Mouse (Mus musculus) bone marrow, adult 2 months (tissue): Measurements from ENCODE around the gene Hoxc11. TPM values are rescaled to one million over a fixed set of nuclear protein-coding genes. Genes with fewer than 3 reads are reported as not detected.

Experiments
- H3K27ac ChIP-seq: fragments of 200-500 bp; 2 replicates; pipeline ENCODE4 v1.5.1; 2012; ENCODE audit warnings: low read depth, mild to moderate bottlenecking, control low read depth, inconsistent platforms, low read length; ENCODE audit not compliant: control insufficient read depth, poor library complexity, insufficient read depth
- H3K4me1 ChIP-seq: fragments of 200-500 bp; 2 replicates; pipeline ENCODE4 v1.6.1; 2011; ENCODE audit warnings: low read length; ENCODE audit not compliant: control insufficient read depth, insufficient read depth
- H3K4me3 ChIP-seq: fragments of 200-500 bp; replicated peaks from 2 replicates; pipeline ENCODE3; 2011; ENCODE audit warnings: mild to moderate bottlenecking, low read depth, low read length, control low read depth; ENCODE audit not compliant: control insufficient read depth
- CTCF ChIP-seq: fragments of 200-500 bp; IDR thresholded peaks from 2 replicates; pipeline ENCODE4 v1.5.1; 2011; ENCODE audit warnings: low read length, control low read depth; ENCODE audit not compliant: control insufficient read depth, insufficient read depth
- POLR2A ChIP-seq: fragments of 200-500 bp; IDR thresholded peaks from 2 replicates; pipeline ENCODE4 v1.6.1; 2011; ENCODE audit warnings: low read depth, mild to moderate bottlenecking, control low read depth, low read length, borderline replicate concordance; ENCODE audit not compliant: control insufficient read depth
- WGBS: fragments of 180-500 bp; shearing (Covaris S2); methylation state at CpG from one replicate; pipeline ENCODE4 v1.1.7; 2018; 5-methylcytosine and 5-hydroxymethylcytosine counted together
- polyA plus RNA-seq: library from polyadenylated mRNA; stranded (reverse); fragments of >200 nt; gene quantifications from 2 replicates; pipeline ENCODE4 v1.2.4, GENCODE M21; 2011; ENCODE audit warnings: low replicate concordance; ENCODE audit not compliant: missing spikeins, insufficient read depth, insufficient read length

The Hoxc11 gene
- polyA plus RNA-seq, 1 experiment, result not detected

DNA sequence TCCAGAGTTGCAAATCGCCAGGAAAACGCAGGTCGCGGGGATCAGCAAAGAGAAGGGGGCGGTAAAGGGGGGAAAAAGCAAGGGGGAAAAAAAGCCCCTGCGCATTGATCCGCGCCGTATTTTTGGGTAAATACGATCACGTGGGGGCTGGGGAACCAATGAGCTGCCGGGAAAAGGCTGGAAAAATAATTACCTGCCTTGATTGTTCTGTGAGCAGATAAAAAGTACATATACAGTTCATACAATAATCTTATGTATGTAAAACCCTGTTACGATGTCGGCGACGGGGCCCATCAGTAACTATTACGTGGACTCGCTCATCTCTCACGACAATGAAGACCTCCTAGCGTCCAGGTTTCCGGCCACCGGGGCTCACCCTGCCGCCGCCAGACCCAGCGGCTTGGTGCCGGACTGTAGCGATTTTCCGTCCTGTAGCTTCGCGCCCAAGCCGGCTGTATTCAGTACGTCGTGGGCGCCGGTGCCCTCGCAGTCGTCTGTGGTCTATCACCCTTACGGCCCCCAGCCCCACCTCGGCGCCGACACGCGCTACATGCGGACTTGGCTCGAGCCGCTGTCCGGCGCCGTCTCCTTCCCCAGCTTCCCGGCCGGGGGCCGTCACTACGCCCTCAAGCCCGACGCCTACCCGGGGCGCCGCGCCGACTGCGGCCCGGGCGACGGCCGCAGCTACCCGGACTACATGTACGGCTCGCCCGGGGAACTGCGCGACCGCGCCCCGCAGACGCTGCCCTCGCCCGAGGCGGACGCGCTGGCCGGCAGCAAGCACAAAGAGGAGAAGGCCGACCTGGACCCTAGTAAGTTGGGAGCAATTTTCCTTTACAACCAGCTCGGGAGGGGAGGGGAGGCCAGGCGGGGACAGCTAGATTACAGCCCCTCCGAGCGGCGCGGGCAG is 27.4 kb downstream of the Hoxc11 start:
- WGBS, result 3% methylated on average over 88 of the region's 88 CpGs
- Histone ChIP-seq H3K4me1 (no peaks in the 10 kb centered on the region), H3K4me3 (no peak overlapping the region), H3K27ac (no peak overlapping the region)
- no peak for TF ChIP-seq CTCF
- TF ChIP-seq POLR2A, result peak; percentile 9; the same call in 1 of the 2 replicates

DNA sequence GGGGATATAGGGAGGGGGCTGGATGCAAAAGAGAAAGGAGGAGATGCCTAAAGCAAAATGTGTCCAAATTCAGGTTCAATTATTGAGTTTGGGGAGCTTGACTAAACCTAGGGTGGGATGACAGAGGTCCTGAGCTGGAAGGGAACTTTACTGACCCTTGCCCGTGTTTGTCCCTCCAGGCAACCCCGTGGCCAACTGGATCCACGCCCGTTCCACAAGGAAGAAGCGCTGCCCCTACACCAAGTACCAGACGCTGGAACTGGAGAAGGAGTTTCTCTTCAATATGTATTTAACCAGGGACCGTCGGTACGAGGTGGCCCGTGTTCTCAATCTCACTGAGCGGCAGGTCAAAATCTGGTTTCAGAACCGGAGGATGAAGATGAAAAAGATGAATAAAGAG is 29.5 kb downstream of the Hoxc11 start:
- no peaks in the 10 kb centered on the region for H3K4me1 ChIP-seq
- WGBS, result 15% methylated on average over 12 of the region's 12 CpGs
- H3K4me3 ChIP-seq, result no peak overlapping the region

DNA sequence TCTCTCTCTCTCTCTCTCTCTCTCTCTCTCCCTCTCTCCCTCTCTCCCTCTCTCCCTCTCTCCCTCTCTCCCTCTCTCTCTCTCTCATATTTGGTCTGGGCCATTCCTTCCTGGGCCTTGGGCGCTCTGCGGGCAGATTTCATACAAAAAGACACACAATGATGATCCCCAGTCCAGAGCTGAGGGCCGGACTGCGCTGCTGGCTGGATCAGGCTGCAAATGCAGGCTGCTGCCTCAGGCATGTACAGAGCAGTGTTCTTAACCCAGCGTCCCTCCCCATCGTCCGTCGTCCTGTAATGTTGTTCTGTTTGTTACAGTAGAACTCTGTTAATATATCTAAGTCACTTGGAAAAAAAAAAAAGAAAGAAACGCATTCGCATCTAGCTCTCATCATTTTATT is 30.3 kb downstream of the Hoxc11 start:
- no peak overlapping the region for H3K27ac ChIP-seq
- H3K4me1 ChIP-seq, result no peaks in the 10 kb centered on the region
- no peak overlapping the region for H3K4me3 ChIP-seq
- WGBS, result 30% methylated on average over 10 of the region's 10 CpGs
- no peak for TF ChIP-seq CTCF
- no peak for TF ChIP-seq POLR2A

More for the DNA sequence above, 29.5 kb downstream of the Hoxc11 start:
- TF ChIP-seq CTCF, result no peak
- TF ChIP-seq POLR2A, result no peak
- no peak overlapping the region for H3K27ac ChIP-seq

DNA sequence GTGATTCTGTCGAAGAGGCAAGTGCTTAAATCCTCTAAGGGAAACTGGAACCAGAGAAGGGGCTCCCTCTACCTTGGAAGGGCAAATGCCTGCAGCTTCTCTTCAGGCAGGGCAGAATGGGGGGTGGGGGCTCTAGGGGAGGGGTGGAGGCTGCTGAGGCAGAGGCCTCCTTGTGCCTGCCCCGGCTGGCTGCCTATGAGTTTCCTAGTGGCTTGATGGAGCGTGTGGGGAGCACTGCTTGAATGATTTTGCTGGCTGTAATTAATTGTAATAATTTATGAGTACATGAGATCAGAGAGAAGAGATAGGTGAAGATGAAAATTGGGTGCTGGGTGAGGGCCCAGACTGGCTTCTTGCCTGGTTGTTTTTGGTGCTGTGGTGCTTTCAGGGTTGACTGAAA is 30.7 kb downstream of the Hoxc11 start:
- Histone ChIP-seq H3K4me3 (no peak overlapping the region), H3K27ac (no peak overlapping the region), H3K4me1 (no peaks in the 10 kb centered on the region)
- TF ChIP-seq CTCF (no peak), POLR2A (no peak)
- WGBS, result 32% methylated on average over 3 of the region's 3 CpGs

DNA sequence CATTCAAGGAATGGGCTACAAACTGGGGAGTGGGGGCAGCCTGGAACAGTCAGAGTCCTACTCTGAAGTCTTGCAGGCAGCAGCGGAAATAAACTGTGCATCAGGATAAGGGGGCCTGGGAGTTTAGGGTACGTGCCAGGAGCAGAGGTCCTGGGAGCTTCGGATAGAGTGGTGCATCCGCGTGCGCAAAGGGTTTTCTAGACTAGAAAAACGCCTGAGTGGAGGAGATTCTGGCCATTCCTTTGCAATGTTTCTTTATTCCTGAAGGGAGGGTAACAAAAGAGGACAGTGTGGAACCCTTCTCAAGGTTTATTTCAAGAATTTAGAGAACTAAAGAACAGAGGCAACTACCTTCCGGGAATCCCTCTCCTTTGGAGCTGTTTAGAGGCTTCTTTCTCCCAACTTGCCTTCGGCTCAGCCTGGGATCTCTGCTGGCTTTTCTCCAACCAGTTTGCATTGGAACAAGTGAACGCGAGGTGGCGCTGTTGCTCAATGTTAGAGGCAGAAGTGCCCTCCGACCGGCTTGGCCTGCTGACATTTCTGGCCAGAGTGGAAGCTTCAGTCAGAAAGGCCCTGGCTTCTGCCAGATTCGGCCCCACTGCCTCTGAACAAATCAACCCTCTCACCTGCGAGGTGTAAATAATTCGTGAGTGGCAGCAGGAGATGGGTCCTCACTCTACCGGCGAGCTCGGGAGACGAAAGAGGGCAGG is 33.1 kb downstream of the Hoxc11 start:
- Histone ChIP-seq H3K27ac (no peak overlapping the region), H3K4me1 (no peaks in the 10 kb centered on the region), H3K4me3 (no peak overlapping the region)
- TF ChIP-seq POLR2A, result no peak
- TF ChIP-seq CTCF, result peak; percentile 93
- 7% methylated on average over 21 of the region's 21 CpGs for WGBS

DNA sequence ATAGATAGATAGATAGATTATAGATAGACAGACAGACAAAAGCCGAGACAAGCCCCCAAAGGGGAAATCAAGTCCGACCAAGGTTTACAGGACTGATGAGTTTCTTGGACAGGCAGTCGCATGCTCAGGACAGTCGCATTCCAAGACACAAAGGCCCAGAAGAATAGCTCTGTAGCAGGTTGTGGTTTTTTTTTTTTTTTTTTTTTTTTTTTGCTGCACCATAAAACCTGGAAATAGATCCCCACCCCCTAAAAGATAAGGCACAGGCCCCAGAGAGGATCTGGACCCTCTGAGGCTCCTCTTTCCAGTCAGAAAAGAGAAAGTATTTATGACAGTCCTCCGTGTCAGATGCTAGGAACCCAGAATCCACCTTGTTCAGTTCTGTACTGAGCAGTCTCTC is 33.9 kb downstream of the Hoxc11 start:
- TF ChIP-seq POLR2A, result no peak
- TF ChIP-seq CTCF, result no peak
- WGBS, result 47% methylated on average over 5 of the region's 5 CpGs

DNA sequence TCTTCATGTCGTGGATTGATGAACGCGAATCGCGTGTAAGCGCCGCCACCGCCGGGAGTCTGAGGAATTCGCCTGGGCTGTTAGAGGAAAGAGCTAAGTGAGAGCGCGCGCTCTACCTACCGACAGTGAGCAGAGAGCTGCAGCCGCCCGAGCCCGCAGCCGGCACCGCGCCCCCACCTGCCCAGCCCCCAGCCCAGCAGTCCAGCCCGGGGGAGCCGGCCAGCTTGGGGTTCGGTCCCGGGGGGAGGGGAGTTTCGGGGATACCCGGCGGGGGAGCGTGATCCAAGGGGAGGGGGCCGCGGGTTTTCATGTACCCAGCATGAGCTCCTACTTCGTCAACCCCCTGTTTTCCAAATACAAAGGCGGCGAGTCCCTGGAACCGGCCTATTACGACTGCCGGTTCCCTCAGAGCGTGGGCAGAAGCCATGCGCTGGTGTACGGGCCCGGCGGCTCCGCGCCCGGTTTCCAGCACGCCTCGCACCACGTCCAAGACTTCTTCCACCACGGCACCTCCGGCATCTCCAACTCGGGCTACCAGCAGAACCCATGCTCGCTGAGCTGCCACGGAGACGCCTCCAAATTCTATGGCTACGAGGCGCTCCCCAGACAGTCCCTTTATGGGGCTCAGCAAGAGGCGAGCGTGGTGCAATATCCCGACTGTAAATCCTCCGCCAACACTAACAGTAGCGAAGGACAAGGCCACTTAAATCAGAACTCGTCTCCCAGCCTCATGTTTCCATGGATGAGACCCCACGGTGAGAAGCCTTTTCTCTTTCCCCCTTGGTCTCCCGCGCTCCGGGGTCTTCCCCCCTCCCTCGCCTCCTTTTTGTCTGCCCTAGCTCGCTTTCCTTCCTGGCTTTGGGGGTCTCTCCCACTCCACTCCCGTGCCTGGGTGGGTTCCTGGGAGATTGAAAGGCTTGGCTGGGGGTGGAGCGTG is 36.5 kb downstream of the Hoxc11 start, which contains the start of gene Hoxc8:
Gene Hoxc8, plus strand, starts transcription at position 147 of the 937 bp plus-strand sequence.
- Histone ChIP-seq H3K4me3 (no peak within 1 kb of the TSS), H3K4me1 (no peaks in the 10 kb centered on the region), H3K27ac (no peak within 1 kb of the TSS; the same call in 1 of the 2 replicates)
- TF ChIP-seq CTCF, result no peak
- TF ChIP-seq POLR2A, result no peak
- WGBS, result 5% methylated on average over 69 of the region's 69 CpGs

More for the DNA sequence above, 33.9 kb downstream of the Hoxc11 start:
- H3K27ac ChIP-seq, result no peak overlapping the region
- no peaks in the 10 kb centered on the region for H3K4me1 ChIP-seq
- no peak overlapping the region for H3K4me3 ChIP-seq

DNA sequence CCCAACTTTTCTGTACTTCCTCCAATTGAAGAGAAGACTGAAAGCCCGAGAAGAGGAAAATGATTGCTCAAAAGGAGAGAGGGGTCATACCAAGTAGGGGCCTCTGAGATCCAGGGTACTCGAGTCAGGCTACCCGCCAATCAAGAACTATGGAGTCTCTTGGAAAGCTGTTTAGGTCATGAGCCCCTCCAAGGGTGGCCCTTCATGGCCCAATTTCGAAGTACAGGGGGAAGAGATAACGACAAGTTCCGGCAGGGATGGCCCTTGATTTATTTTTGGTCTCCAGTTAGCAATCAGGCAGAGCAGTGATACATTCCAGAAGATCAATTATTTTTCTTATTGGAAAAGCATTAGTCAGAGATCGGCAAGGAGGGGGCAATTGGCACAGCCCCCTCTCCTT is 37.6 kb downstream of the Hoxc11 start:
- H3K4me3 ChIP-seq, result no peak overlapping the region
- no peak overlapping the region for H3K27ac ChIP-seq
- 8% methylated on average over 7 of the region's 7 CpGs for WGBS
- H3K4me1 ChIP-seq, result no peaks in the 10 kb centered on the region
- TF ChIP-seq POLR2A (no peak), CTCF (no peak)
